Mouse (Mus musculus) E14TG2a.4 (cell line): ENCODE data around the gene B3gnt6.

ENCODE experiments used
- H3K27me3 ChIP-seq: 2 replicates; pipeline ENCODE4 v1.6.1; 2014; ENCODE audit warnings: low read length, control low read depth; ENCODE audit not compliant: insufficient read depth
- H3K36me3 ChIP-seq: 2 replicates; pipeline ENCODE4 v1.6.1; 2014; ENCODE audit warnings: low read length, control low read depth; ENCODE audit not compliant: insufficient read depth
- H3K4me1 ChIP-seq: replicated peaks from 2 replicates; pipeline ENCODE4 v1.6.1; 2014; ENCODE audit warnings: low read depth, low read length, control low read depth
- H3K4me3 ChIP-seq: replicated peaks from 2 replicates; pipeline ENCODE4 v1.5.1; 2014; ENCODE audit warnings: mild to moderate bottlenecking, low read length
- H3K9me3 ChIP-seq: 2 replicates; pipeline ENCODE4 v1.6.1; 2014; ENCODE audit warnings: low read length, control low read depth
- CTCF ChIP-seq: conservative IDR thresholded peaks from 2 replicates; pipeline ENCODE4 v1.5.1; 2014; ENCODE audit warnings: low read length
- NANOG ChIP-seq: IDR thresholded peaks from 2 replicates; pipeline ENCODE4 v1.6.1; 2014; ENCODE audit warnings: borderline replicate concordance, low read length, mixed read lengths
- POU5F1 ChIP-seq: IDR thresholded peaks from 2 replicates; pipeline ENCODE4 v1.6.1; 2014; ENCODE audit warnings: low read length, borderline replicate concordance

B3gnt6 gene

DNA sequence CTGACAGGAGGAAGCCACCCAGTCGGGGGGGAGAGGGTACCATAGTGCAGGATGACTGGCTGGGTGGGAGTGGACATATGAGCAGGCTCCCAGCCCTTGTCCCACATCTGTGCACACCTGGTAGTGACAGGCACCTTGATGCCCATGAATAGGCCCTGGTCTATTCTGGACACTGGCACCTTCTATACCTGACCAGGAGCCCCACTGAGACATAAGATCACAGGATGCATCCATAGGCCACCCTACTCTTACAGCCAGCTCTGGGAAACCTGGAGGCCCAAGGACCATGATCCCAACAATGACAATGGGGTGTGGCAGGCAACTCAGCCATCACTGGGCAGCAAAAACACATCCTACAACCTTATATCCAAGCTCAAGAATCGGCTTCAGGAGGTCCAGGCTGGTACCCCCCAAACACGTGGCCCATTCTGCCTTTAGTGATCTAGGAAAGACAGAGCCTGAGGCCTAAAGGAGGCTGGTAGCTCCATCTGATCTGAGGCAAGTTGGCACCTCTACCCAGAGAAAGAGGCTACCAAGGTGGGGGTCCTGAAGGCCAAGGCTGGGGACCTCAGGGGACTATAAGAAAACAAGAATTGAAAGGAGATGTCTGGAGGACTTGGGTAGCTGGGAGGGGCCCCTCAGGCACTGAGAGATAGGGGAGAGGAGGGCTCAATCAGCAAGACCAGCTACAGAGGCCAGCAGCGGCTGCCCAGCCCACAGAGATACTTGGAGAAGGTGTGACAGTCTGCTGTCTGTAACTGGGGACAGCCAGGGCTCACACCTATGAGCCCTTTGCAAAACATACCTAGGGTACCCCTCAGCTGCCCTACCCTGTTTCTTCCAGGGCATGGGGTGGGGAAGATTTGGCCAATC lies 24.2 kb downstream of the B3gnt6 start:
- H3K4me1 ChIP-seq: peaks cover 81% of the 10 kb centered on the region
- H3K9me3 ChIP-seq: no peaks in the 10 kb centered on the region
- H3K36me3 ChIP-seq: peaks cover 6% of the 10 kb centered on the region; the same call in 1 of the 2 replicates
- H3K27me3 ChIP-seq: no peaks in the 10 kb centered on the region
- no peak overlapping the region for H3K4me3 ChIP-seq
- TF ChIP-seq POU5F1 (no peak), NANOG (no peak), CTCF (no peak)

DNA sequence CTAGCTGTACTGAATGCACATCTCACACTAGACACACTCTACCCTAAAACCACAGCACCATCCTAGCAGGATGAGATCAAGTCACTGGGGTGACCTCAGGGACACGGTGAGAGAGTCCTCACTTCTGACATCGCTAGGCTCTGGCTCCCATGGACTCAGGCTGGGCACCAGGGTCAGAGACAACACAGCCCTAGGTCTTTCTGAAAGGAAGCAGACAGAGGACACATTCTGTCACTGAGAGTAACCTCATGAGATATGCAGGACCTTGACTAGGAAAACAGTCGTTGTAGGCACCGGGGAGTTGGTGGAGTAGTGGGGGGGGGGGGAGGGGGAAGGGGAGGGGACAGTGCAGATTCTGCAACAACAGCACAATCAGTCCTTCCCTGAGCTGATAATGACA lies 25.9 kb downstream of the B3gnt6 start:
- no peaks in the 10 kb centered on the region for H3K9me3 ChIP-seq
- H3K27me3 ChIP-seq: no peaks in the 10 kb centered on the region
- no peak overlapping the region for H3K4me3 ChIP-seq
- H3K4me1 ChIP-seq: peaks cover 84% of the 10 kb centered on the region
- peaks cover 6% of the 10 kb centered on the region; the same call in 1 of the 2 replicates for H3K36me3 ChIP-seq
- TF ChIP-seq NANOG: no peak
- no peak for TF ChIP-seq CTCF
- no peak for TF ChIP-seq POU5F1

DNA sequence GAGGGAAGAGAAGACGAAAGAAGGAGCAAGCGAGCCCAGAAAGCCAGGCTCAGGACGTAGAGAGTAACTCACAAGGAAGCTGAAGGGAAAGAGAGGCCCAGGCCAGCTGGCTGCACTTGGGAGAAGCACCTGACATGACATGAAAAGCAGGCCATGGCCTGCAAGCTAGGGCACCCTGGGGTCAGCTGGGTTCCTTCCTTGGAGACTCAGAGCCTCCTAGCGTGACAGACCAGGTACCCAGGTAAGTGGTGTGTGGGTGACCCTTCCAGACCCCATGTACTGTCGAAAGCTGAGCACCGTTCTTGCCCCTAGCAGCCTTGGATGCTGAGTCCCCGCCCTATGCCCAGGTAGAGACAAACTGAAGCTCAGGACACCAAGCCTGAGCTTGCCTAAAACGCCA lies 26.6 kb downstream of the B3gnt6 start:
- peaks cover 6% of the 10 kb centered on the region; the same call in 1 of the 2 replicates for H3K36me3 ChIP-seq

DNA sequence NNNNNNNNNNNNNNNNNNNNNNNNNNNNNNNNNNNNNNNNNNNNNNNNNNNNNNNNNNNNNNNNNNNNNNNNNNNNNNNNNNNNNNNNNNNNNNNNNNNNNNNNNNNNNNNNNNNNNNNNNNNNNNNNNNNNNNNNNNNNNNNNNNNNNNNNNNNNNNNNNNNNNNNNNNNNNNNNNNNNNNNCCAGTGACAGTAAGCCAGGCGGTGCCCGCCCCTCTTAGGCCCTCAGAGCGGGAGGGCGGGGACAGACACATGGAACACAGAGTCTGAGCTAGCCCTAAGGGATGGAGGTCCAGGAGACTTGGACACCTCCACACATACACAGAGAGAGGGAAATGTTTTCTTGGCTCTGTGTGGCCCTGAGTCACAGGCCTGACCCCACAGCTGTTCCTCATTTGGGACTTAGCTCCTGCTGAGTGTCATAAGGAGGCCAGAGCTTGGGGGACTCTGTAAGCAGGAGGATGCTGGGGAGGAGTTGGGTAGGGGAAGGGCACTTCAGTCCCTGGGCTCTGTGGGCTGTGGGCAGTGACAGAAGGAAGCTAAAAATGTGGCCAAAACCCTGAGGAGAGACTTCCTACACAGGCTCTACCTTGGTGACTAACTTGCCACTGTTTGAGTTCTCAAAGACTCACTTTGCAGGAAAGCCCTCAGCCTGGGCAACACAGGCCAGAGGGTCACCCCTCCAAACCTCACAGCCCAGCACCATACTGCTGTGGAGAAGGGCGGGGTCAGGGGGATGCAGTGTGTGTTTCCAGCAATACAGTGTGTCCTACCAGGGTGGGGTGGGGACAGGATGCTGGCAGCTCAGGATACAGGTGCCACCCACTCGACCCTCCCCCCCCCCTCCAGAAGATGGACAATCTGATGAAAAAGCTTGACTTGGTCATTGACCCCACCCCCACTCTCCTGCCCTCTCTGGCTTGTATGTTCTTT lies 27.9 kb downstream of the B3gnt6 start:
- TF ChIP-seq POU5F1 (no peak), CTCF (no peak), NANOG (no peak)
- H3K36me3 ChIP-seq: peaks cover 6% of the 10 kb centered on the region; the same call in 1 of the 2 replicates
- no peaks in the 10 kb centered on the region for H3K27me3 ChIP-seq
- peaks cover 80% of the 10 kb centered on the region for H3K4me1 ChIP-seq
- H3K4me3 ChIP-seq: peak overlapping the region; percentile 46
- no peaks in the 10 kb centered on the region for H3K9me3 ChIP-seq

More for the DNA sequence above, 26.6 kb downstream of the B3gnt6 start:
- TF ChIP-seq NANOG: no peak
- no peak for TF ChIP-seq CTCF
- TF ChIP-seq POU5F1: no peak
- Histone ChIP-seq H3K9me3 (no peaks in the 10 kb centered on the region), H3K4me1 (peaks cover 86% of the 10 kb centered on the region), H3K27me3 (no peaks in the 10 kb centered on the region), H3K4me3 (no peak overlapping the region)

DNA sequence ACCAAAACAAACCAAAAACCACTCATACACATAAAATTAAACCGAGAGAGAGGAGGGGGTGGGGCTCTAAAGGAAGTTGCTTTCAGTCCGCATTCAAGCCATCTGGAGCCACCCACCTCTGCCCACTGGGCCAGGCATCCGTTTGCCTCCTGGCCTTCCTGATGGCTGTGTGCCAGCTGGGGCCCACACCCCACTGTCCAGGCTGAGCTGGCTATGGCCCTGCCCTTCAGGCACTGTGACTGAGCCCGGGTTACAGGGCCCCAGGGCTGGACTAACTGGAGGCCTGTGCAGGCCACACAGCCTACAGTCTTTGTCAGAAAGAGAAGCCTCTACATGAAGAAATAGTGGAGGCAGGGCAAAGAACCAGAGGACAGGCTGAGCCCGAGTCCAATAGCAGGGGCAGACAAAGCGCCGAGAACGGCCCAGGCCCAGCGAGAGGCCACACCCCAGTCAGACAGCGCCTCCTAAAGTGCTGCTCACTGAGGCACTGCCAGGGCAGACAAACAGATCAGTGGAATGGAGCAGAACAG lies 34.2 kb downstream of the B3gnt6 start:
- peaks cover 79% of the 10 kb centered on the region for H3K4me1 ChIP-seq
- TF ChIP-seq POU5F1 (no peak), CTCF (no peak), NANOG (no peak)

DNA sequence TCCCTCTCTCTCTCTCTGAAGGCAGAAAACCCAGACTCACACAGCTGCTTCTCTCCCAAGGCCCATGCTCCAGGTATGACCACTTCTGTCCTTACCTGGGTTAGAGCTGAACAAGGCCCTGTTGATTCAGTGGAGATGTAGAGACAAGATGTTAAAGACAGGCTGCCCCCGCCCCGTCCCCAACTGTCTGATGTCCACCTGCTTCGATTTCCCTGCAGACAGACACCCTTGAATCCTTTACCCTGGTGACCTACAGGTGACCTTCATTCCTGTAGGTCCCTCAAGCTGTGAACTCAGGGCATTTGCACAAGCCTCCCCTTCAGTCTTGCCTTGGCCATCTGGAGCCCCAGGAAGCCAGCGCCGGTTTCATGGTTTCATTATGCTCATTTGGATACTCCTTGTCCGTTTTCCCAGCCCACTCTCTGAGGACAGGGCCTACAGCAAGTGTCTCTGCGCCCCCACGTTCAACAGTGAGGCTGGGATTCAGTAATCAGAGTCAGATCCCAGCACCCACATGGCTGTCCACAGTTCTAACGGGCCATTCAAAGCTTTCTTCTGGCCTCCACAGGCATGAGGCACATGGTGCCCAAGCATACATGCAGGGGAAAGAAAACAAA lies 34.8 kb downstream of the B3gnt6 start:
- peak overlapping the region; percentile 51 for H3K4me3 ChIP-seq
- peaks cover 30% of the 10 kb centered on the region for H3K36me3 ChIP-seq
- TF ChIP-seq POU5F1: no peak
- no peak for TF ChIP-seq CTCF
- no peak for TF ChIP-seq NANOG
- H3K4me1 ChIP-seq: peaks cover 80% of the 10 kb centered on the region
- peaks cover 11% of the 10 kb centered on the region for H3K9me3 ChIP-seq
- H3K27me3 ChIP-seq: no peaks in the 10 kb centered on the region

More for the DNA sequence above, 34.2 kb downstream of the B3gnt6 start:
- H3K36me3 ChIP-seq: peaks cover 25% of the 10 kb centered on the region
- H3K27me3 ChIP-seq: no peaks in the 10 kb centered on the region
- H3K4me3 ChIP-seq: peak overlapping the region; percentile 51
- peaks cover 11% of the 10 kb centered on the region for H3K9me3 ChIP-seq

DNA sequence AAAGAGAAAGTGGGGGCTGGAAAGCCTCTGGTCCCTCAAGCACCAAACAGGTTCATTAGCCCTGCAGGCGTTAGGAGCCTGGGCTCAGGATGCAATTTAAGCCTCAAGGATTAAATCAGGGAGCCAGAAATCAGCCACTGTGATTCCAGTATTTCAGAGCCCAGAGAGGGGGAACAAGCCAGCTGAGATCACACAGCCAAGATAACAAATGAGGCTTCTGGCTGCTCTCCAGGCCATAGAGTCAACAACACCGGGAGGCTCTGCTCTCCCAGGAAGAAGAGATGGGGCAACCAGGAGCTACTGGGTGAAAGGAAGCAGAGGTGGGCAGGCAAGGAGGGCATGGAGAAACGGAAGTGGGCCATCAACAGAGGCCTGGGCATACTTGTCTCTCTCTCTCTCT lies 35.6 kb downstream of the B3gnt6 start:
- Histone ChIP-seq H3K9me3 (peaks cover 11% of the 10 kb centered on the region), H3K4me1 (peaks cover 84% of the 10 kb centered on the region), H3K4me3 (no peak overlapping the region), H3K27me3 (no peaks in the 10 kb centered on the region), H3K36me3 (peaks cover 36% of the 10 kb centered on the region)
- TF ChIP-seq CTCF: no peak
- TF ChIP-seq POU5F1: no peak
- no peak for TF ChIP-seq NANOG
